Mouse (Mus musculus): Measurements from ENCODE around the gene Gm14862. TPM values are rescaled to one million over a fixed set of nuclear protein-coding genes. Genes with fewer than 3 reads are reported as not detected.

The Gm14862 gene
- polyA plus RNA-seq, 1 experiment from 2014 or later, result not detected

DNA sequence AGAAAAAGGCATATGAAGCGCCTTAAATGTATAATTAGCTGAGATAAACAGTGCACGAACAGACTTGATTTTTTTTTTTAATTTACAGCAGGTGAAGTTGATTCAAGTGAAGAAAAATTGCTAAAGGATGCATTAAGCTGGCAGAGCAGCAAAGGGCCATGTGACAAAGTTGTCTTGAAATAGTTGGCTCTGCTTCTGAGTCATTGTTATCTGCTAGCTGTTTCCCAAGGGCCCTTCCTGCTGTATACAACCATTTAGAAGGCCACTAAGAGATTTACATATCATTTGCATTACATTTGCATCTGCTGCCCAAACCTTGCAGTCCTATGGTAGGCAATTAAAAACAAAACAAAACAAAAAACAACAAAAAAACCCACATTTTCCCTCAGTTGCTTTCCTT lies 54.7 kb downstream of the Gm14862 start:
- ATAC-seq (ENCODE audit: low FRiP score) (no peak), DNase-seq (ENCODE audit: low spot score) (no peak)
- Histone ChIP-seq H3K27me3 (ENCODE audit: control insufficient read depth, insufficient read depth, low read length) (no peaks in the 10 kb centered on the region; the same call in 1 of the 2 replicates), H3K4me2 (replicated peaks) (peak overlapping the region; percentile 40), H3K27ac (peak overlapping the region; percentile 43; the same call in 1 of the 2 replicates), H3K9ac (no peak overlapping the region), H3K9me3 (ENCODE audit: control insufficient read depth, low read length) (no peaks in the 10 kb centered on the region), H3K4me3 (replicated peaks; ENCODE audit: low read length) (peak overlapping the region; percentile 14; the same call in 1 of the 2 replicates), H3K36me3 (replicated peaks; ENCODE audit: control insufficient read depth, insufficient read depth) (no peaks in the 10 kb centered on the region), H3K4me1 (replicated peaks; ENCODE audit: control insufficient read depth, insufficient read depth, low read length) (no peaks in the 10 kb centered on the region)
- WGBS, result 66% methylated on average over 2 of the region's 2 CpGs

Other genes with a start within 250 kb of the Gm14862 start
- not detected in 2 replicates for gene Fthl17e, start 223.4 kb downstream of the Gm14862 start, polyA plus RNA-seq (2014; fragmentation: Nextera tagmentation; extraction: Ambion mirVana)
- not detected in 2 replicates for gene Fthl17f, start 193.9 kb downstream of the Gm14862 start, polyA plus RNA-seq (2014; fragmentation: Nextera tagmentation; extraction: Ambion mirVana)
- not detected in 2 replicates for gene 4930402K13Rik, start 152.3 kb downstream of the Gm14862 start, polyA plus RNA-seq (2014; fragmentation: Nextera tagmentation; extraction: Ambion mirVana)
- 4.0 and 4.1 TPM in 2 replicates for gene Lancl3, start 57.0 kb downstream of the Gm14862 start, polyA plus RNA-seq (2014; fragmentation: Nextera tagmentation; extraction: Ambion mirVana)
- gene Xk, start 15.9 kb upstream of the Gm14862 start, polyA plus RNA-seq (2014; fragmentation: Nextera tagmentation; extraction: Ambion mirVana), result 7.0 and 7.2 TPM in 2 replicates
- gene H2al1m, start 26.9 kb upstream of the Gm14862 start, polyA plus RNA-seq (2014; fragmentation: Nextera tagmentation; extraction: Ambion mirVana), result not detected in 2 replicates
- not detected in 2 replicates for gene H2al1k, start 93.7 kb upstream of the Gm14862 start, polyA plus RNA-seq (2014; fragmentation: Nextera tagmentation; extraction: Ambion mirVana)
- 0.62 and 0.86 TPM in 2 replicates for gene Cybb, start 230.9 kb upstream of the Gm14862 start, polyA plus RNA-seq (2014; fragmentation: Nextera tagmentation; extraction: Ambion mirVana)

Data from hindbrain, embryonic 14.5 days (tissue).